Mouse (Mus musculus) lung, postnatal 25 days (tissue): ENCODE measurements around the gene Tm4sf1.

ENCODE experiments used
- DNase-seq: peaks from one replicate; pipeline ENCODE4 v3.0.0; 2022; ENCODE audit warnings: low spot score

The Tm4sf1 gene

GRCm38 (mm10) chr3:57301921-57302539 is at the start of gene Tm4sf1:
Gene Tm4sf1 (minus strand): TSS chr3:57301988.
- DNase-seq = no peak

GRCm38 (mm10) chr3:57344811-57345210 is 43.0 kb upstream of the Tm4sf1 start:
- DNase-seq = no peak

DNA sequence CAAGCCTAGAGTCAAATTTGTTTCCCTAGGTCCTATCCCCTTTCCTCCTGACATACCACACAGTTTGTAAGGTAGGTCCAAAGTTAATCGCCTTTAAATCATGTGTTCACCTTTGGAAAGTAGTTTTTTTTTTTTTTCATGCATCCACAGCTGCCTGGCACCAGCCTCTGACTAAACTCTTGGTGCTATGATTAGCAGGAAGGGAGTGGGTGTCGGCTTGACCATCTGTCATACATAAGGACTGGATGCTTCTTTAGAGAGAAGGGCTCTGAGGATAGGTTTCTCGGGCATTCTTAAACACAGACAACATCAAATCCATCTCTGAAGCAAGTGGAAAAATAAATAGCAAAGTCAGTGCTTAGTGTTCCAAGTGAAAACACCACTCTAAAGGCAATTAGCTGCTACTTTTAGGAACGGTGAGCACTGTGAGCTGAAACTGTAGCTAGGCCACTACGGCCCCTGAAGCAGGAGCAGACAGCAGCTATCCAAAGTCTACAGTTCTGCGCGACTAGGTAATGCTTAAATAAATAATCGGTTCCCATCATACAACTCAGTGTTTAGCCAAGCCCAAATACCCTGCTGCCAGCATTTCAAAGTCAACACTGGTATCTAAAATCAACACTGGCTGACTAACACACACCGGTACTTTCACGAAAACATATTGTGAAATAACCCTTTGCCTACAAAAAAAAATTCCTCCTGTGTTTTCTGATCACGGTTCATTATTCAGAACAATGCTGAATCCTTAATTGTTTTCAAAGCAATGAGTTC is 42.2 kb upstream of the Tm4sf1 start:
- DNase-seq = peak; percentile 75

DNA sequence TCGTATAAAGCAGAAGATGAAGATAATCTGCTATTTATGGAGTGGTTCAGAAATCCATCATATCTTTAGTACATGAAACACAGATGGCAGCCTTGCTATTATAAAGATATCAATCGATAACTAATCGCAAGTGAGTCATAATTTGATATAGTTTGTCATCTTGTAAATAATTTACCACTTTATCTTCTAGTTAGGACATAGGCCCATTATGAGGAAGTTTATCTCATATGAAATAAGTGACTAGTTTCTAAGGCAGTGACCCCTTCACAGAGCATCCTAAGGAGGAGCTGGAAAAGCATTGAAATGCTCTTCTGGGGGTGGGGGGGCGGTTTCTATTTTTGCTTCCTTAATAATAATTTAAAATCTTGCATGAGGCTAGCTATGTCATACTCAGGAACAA is 41.2 kb upstream of the Tm4sf1 start:
- DNase-seq = no peak

GRCm38 (mm10) chr3:57341321-57341720 is 39.5 kb upstream of the Tm4sf1 start:
- DNase-seq = peak; percentile 50

- DNase-seq = peak; percentile 34
Measured at GRCm38 (mm10) chr3:57335080-57335815, 33.5 kb upstream of the Tm4sf1 start.

DNA sequence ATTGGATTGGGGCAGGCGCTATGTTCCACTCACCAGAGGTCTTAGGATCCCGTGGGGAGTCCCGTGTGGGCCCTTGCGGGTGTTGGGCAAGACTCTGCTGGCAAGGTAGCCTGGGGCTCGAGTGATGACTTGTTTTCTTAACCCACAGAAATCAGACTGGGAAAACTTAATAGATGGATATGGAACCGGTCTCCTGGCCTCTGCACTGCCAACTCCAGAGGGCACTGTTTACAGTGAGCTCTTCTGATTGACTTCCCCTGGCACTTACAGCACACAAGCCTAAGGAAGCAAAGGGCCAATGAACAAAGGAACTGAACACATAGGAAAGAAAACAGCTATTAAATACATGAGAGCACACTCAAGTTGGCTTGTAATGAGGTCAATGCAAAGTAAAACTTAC is 26.2 kb upstream of the Tm4sf1 start:
- peak; percentile 25 for DNase-seq

GRCm38 (mm10) chr3:57307076-57307475 is 5.3 kb upstream of the Tm4sf1 start:
- no peak for DNase-seq

DNA sequence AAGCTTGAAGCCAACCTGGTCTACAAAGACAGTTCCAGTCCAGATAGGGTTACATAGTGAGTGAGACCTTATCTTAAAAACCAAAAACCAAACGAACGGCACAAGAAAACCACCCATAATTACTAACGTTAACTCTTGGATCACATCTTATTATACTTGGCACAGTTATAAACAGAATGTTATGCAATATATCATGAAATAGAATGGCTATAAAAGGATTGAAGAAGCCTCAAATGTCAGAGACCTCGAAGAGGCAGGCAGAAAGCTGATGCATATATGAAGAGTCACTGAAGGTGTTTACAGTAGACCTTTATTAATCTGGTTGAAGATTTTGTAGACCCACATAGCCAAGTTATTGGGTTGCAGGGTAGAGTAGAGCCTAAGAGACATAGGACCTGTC is 3.8 kb upstream of the Tm4sf1 start:
- DNase-seq = no peak

DNA sequence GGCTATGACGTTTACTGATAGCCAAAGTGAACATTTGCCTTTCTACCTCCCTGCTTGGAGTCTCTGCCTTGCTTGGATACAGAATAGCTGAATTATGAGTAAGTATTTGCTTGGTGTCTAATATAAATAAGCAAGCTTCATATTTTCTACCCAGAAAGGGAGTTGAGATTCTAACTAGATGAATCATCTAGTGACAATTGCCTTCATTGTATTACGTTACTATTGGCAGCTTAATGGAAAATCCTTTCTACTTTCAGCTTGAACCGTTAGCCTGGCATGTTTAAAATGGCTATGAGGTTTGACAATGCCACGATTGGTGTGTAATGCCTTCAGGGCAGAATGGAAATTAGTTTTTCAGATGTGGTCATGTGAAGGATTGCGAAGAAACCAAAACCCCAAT is 2.7 kb upstream of the Tm4sf1 start:
- no peak for DNase-seq

DNA sequence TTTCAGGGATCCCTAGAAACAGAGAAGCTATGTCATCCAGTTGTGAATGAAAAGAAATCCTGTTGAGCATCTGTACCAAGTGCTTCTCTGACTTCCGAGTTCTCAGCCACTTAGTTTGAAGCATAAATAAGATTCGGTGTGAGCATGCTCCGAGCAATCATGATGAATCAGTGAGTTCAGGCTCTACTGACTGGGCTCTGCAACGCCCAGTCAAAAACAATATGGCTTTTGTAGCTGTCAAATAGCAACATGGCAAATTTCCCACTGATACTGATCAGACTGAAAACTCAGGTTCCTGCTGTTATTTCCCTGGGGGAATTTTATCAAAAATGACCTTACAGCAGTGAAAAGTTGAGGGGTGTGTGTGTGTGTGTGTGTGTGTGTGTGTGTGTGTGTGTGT is 2.3 kb upstream of the Tm4sf1 start:
- DNase-seq = no peak

DNA sequence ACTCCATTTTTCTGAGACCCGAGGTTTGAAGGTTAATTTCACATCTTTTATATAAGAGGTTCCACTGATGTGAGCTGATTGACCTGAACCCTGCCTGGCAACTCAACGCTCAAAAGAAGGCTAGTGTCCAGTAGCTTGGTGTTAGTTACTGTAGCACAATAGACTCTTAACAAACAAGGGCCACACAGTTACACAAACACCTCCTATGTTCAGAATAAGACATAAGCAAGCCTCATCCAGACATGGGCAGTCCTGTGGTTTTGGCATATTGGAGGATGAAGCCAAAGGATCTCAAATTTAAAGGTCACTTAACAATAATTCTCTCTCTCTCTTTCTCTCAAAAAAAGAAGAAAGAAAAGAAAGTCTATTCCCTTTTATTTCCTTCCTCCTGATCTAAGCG is 1.7 kb upstream of the Tm4sf1 start:
- DNase-seq = no peak

- no peak for DNase-seq
Measured at GRCm38 (mm10) chr3:57302886-57303285, 1.1 kb upstream of the Tm4sf1 start.

DNA sequence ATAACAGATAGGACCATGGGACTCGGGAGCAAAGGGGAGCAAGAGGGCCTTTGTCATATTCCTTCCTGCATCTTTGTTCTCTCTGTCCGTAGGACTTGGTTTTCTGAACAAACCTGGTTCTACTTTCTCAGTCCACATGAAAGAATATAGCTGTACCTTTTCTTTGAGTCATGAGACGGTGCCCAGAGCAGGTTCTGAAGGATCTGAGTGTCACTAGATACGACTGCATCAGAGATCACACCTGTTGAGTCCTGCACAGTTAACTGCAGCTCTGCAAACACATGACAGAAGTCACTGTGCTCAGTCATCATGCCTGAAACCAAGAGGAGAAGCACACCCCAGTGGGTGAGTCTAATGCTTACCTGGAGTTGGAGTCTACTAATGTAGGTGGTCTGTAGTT is 422 bp downstream of the Tm4sf1 start:
- DNase-seq = no peak

GRCm38 (mm10) chr3:57297991-57298390 is 3.8 kb downstream of the Tm4sf1 start:
- no peak for DNase-seq

DNA sequence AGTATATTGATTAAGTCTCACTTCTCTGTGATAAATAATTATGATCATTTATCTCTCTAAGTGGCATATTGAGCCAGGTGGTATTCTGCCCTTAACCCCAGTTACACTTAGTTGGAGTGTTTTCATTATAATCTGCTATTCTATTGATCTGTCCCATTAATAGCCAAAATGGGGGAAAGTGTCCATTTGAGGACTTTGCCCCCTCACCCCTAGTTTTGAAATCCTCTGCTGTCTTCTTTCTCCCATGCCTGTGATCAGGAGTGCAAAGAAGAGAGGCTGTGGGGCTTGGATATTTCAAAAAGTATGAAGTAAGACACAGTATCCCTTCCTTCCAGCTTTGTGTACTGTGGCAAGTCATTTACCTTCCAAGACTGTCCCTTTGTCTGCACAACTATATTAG is 5.2 kb downstream of the Tm4sf1 start:
- DNase-seq = no peak

GRCm38 (mm10) chr3:57295631-57296030 is 6.2 kb downstream of the Tm4sf1 start:
- no peak for DNase-seq

DNA sequence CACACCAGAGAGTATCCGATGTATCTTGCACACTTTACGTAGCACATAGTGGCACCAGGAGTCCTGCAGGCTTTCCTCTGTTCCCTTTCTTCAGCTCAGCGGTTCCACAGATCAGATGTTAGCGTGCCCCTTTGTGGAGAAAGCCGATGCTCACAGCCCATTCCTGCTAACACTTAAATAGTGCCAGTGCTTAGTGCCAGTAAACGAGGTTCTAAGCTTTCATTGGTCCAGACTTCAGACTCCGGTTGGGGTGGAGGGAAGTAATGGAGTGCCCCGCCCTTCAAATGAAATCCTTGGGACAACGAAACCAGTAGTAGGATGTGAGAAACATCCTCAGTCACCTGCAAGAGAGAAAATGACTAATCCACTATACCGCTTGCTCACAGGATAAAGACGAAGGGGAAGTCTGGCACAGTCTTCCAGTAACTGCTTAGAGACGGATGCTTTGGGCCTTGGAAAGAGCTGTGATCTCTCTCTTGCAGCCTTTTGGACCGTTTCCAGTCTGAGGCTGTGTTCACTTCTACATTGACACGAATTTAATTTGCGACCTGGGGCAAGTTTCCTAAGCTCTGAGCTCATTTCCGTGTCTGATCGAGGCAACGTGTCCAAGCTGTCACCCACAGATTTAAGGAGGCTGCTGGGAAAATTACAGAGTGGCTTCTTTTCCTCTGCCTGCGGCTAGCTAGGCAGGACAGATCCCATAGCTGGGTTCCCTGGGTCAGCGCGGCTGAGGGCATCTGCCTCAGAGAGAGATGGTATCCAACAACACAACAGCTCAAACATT is 6.9 kb downstream of the Tm4sf1 start:
- peak; percentile 59 for DNase-seq

DNA sequence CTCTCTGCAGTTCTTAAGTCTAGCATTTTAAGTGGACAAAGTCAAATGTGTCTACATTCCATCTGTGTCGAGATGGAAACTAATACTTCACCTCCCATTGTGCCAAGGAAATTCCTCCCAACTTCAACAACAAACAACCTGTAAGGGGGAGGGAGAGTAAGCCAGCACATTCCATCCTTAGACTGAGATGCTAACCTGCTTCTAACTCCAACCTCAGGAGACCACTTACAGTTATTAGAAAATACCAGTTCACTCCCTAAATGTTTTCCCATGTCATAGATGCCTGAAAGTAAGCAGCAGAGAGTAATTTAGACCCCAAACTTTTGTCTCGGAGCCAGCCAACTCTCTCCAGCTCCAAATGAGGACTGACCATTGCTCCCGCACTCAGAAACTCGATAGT is 7.9 kb downstream of the Tm4sf1 start:
- DNase-seq = peak; percentile 37

GRCm38 (mm10) chr3:57292826-57293225 is 9.0 kb downstream of the Tm4sf1 start:
- no peak for DNase-seq

GRCm38 (mm10) chr3:57288944-57289491 is 12.8 kb downstream of the Tm4sf1 start:
- DNase-seq = peak; percentile 17
